Mouse (Mus musculus) layer of hippocampus, postnatal 14 days (tissue): ENCODE measurements around the gene Tnf. TPM values are rescaled to one million over a fixed set of nuclear protein-coding genes. Genes with fewer than 3 reads are reported as not detected.

ENCODE experiments used
- DNase-seq, 2 experiments: peaks; one replicate each; pipeline ENCODE4 v3.0.0; 2021 to 2022; ENCODE audit warnings: low spot score in 2 of 2, mixed read lengths in 1 of 2
- microRNA-seq, 2 experiments: library from miRNA; unstranded; fragments of <30 nt; microRNA quantifications; one replicate each; pipeline ENCODE4 v1.2.0; 2021
- total RNA-seq, 2 experiments: library from RNA; stranded (reverse); gene quantifications; 2 replicates each; pipeline ENCODE4 v1.2.3; 2021

Tnf gene
- total RNA-seq, 2 experiments from 2014 or later, result 0.31 TPM; not detected in 1

GRCm38 (mm10) chr17:35156461-35157200 is 45.2 kb downstream of the Tnf start:
- no peak for DNase-seq

GRCm38 (mm10) chr17:35155451-35155850 is 46.4 kb downstream of the Tnf start:
- DNase-seq, result no peak

- no peak for DNase-seq
These were observed 47.2 kb downstream of the Tnf start for GRCm38 (mm10) chr17:35154616-35155015.

GRCm38 (mm10) chr17:35153931-35154330 is 47.9 kb downstream of the Tnf start:
- no peak for DNase-seq

GRCm38 (mm10) chr17:35153077-35153476 is 48.7 kb downstream of the Tnf start:
- no peak for DNase-seq

- DNase-seq, result no peak
These were observed 49.7 kb downstream of the Tnf start for GRCm38 (mm10) chr17:35152121-35152520.

Small RNAs within 50 kb of the gene (microRNA-seq; reads per million reads assigned to microRNA genes)
- gene Mir6973a (0 reads per million in 2 experiments), gene Mir6974 (0.28 to 0.45 reads per million in 2 experiments), gene Mir6975 (1.8 to 2.3 reads per million in 2 experiments), gene Mir8094 (0.28 to 0.45 reads per million in 2 experiments)

Other genes with a start within 250 kb of the Tnf start
- gene Hspa1b, start 242.8 kb downstream of the Tnf start, total RNA-seq, result 10 to 100 TPM; 12.5 TPM
- gene Gm20481, start 232.1 kb downstream of the Tnf start, total RNA-seq, result not detected
- gene Hspa1a, start 229.9 kb downstream of the Tnf start, total RNA-seq, result 10 to 100 TPM; 12.4 to 13.1 TPM
- gene Hspa1l, start 229.3 kb downstream of the Tnf start, total RNA-seq, result under 1 TPM; 0.38 to 0.44 TPM
- gene Lsm2, start 220.1 kb downstream of the Tnf start, total RNA-seq, result 10 to 100 TPM; 19.4 to 25.0 TPM
- gene Vars, start 201.0 kb downstream of the Tnf start, total RNA-seq, result 10 to 100 TPM; 52.9 to 55.9 TPM
- gene Vwa7, start 185.4 kb downstream of the Tnf start, total RNA-seq, result under 1 TPM; 0.14 to 0.21 TPM
- gene Sapcd1, start 174.0 kb downstream of the Tnf start, total RNA-seq, result 1 to 10 TPM; 1.8 to 2.6 TPM
- 1 to 10 TPM in 1 of 2 experiments, under 1 TPM in 1; 0.79 to 1.9 TPM for gene Msh5, start 155.3 kb downstream of the Tnf start, total RNA-seq
- 10 to 100 TPM; 11.7 to 14.8 TPM for gene Clic1, start 152.0 kb downstream of the Tnf start, total RNA-seq
- gene Ddah2, start 143.0 kb downstream of the Tnf start, total RNA-seq, result 10 to 100 TPM; 26.4 to 33.1 TPM
- gene Ly6g6c, start 136.6 kb downstream of the Tnf start, total RNA-seq, result not detected
- not detected for gene Mpig6b, start 135.8 kb downstream of the Tnf start, total RNA-seq
- 1 to 10 TPM; 1.6 to 1.8 TPM for gene Ly6g6e, start 125.1 kb downstream of the Tnf start, total RNA-seq
- 1 to 10 TPM; 1.2 to 2.6 TPM for gene Ly6g6d, start 123.9 kb downstream of the Tnf start, total RNA-seq
- gene Ly6g6f, start 116.4 kb downstream of the Tnf start, total RNA-seq, result not detected
- 10 to 100 TPM; 88.8 to 93.0 TPM for gene Abhd16a, start 112.7 kb downstream of the Tnf start, total RNA-seq
- gene Ly6g5c, start 93.7 kb downstream of the Tnf start, total RNA-seq, result not detected
- gene Ly6g5b, start 86.6 kb downstream of the Tnf start, total RNA-seq, result under 1 TPM; 0.67 to 0.74 TPM
- gene Gpank1, start 80.6 kb downstream of the Tnf start, total RNA-seq, result 10 to 100 TPM; 10.2 to 13.2 TPM
- gene Csnk2b, start 80.0 kb downstream of the Tnf start, total RNA-seq, result 100 to 1,000 TPM; 174 to 179 TPM
- 10 to 100 TPM; 20.8 to 26.1 TPM for gene D17H6S53E, start 75.6 kb downstream of the Tnf start, total RNA-seq
- not detected for gene Apom, start 70.0 kb downstream of the Tnf start, total RNA-seq
- 100 to 1,000 TPM; 289 TPM for gene Bag6, start 66.8 kb downstream of the Tnf start, total RNA-seq
- 100 to 1,000 TPM; 305 to 314 TPM for gene Prrc2a, start 37.1 kb downstream of the Tnf start, total RNA-seq
- 10 to 100 TPM in 1 of 2 experiments, 1 to 10 TPM in 1; 9.9 to 10.4 TPM for gene Aif1, start 25.9 kb downstream of the Tnf start, total RNA-seq
- gene Lst1, start 13.6 kb downstream of the Tnf start, total RNA-seq, result 10 to 100 TPM in 1 of 2 experiments, 1 to 10 TPM in 1; 8.2 to 12.1 TPM
- 1 to 10 TPM in 1 of 2 experiments, under 1 TPM in 1; 0.55 to 1.0 TPM for gene Ltb, start 7.6 kb downstream of the Tnf start, total RNA-seq
- 1 to 10 TPM in 1 of 2 experiments, under 1 TPM in 1; 0.62 to 1.1 TPM for gene Lta, start 3.3 kb upstream of the Tnf start, total RNA-seq
- not detected for gene Gm16181, start 18.8 kb upstream of the Tnf start, total RNA-seq
- 100 to 1,000 TPM; 485 to 488 TPM for gene Atp6v1g2, start 31.7 kb upstream of the Tnf start, total RNA-seq
- gene Nfkbil1, start 33.8 kb upstream of the Tnf start, total RNA-seq, result 10 to 100 TPM; 13.2 to 14.5 TPM
- 100 to 1,000 TPM; 234 to 244 TPM for gene Ddx39b, start 39.7 kb upstream of the Tnf start, total RNA-seq
- gene H2-D1, start 60.7 kb upstream of the Tnf start, total RNA-seq, result 10 to 100 TPM; 14.5 to 14.8 TPM
- gene H2-Q1, start 118.4 kb upstream of the Tnf start, total RNA-seq, result under 1 TPM; 0.21 to 0.25 TPM
- gene H2-Q2, start 140.2 kb upstream of the Tnf start, total RNA-seq, result under 1 TPM; 0.52 to 0.74 TPM
- 1 to 10 TPM; 1.1 to 1.8 TPM for gene H2-Q4, start 177.6 kb upstream of the Tnf start, total RNA-seq
- not detected for gene H2-Q6, start 222.8 kb upstream of the Tnf start, total RNA-seq
- gene H2-Q7, start 237.1 kb upstream of the Tnf start, total RNA-seq, result under 1 TPM; 0.41 to 0.43 TPM